Mouse (Mus musculus): Measurements from ENCODE around the gene Gm44511.

DNA sequence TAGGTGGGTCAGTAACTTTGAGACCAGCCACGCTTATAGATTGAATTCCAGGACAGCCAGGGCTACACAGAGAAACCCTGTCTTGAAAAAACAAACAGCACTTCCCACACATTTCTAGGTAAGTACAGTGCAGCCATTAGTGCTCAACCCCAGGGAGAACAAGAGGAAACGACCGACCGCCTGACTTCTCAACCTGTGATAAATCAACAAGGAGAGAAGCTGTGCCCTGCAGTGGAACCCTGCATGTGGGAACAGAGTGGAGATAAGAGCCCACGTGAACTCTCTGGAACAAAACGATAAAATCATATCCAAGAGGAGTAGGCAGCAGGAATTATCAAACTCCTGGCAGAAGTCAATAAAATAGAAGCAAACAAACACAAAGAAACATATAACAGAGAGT is 32.4 kb downstream of the Gm44511 start:
- TF ChIP-seq POLR2A (IDR thresholded peaks at IDR 0.05; ENCODE audit: low read depth, low read length), result no peak
- no peak for TF ChIP-seq CTCF (conservative IDR thresholded peaks at IDR 0.05; ENCODE audit: insufficient read depth, insufficient read length, low read depth, low read length)
